Mouse (Mus musculus) T-cell, adult 66 days (primary cell): Measurements from ENCODE around the gene Inha. TPM values are rescaled to one million over a fixed set of nuclear protein-coding genes. Genes with fewer than 3 reads are reported as not detected.

Experiments
- total RNA-seq, 2 experiments: library from RNA; stranded (reverse); gene quantifications; 3 replicates in 1 of 2; 4 replicates in 1 of 2; pipeline ENCODE4 v1.2.4; 2023

Gene Inha
- total RNA-seq: under 1 TPM; 0.92 to 0.99 TPM

DNA sequence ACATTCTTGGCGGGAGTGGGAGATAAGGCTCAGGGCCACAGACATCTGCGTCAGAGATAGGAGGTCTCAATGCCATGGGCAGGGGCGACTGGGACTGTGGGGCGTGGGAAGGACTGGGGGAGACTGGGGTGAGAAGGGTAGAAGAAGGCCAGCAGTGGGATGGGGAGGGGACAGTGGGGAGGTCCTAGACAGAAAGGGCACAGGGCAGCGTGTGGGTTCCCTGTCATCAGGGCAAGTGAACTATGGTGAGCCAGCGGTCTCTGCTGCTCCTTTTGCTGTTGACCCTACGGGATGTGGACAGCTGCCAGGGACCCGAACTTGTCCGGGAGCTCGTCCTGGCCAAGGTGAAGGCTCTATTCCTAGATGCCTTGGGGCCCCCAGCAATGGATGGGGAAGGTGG lies at the start of gene Inha:
TSS of gene Inha (plus strand) at position 72 of the 400 bp plus-strand sequence.

DNA sequence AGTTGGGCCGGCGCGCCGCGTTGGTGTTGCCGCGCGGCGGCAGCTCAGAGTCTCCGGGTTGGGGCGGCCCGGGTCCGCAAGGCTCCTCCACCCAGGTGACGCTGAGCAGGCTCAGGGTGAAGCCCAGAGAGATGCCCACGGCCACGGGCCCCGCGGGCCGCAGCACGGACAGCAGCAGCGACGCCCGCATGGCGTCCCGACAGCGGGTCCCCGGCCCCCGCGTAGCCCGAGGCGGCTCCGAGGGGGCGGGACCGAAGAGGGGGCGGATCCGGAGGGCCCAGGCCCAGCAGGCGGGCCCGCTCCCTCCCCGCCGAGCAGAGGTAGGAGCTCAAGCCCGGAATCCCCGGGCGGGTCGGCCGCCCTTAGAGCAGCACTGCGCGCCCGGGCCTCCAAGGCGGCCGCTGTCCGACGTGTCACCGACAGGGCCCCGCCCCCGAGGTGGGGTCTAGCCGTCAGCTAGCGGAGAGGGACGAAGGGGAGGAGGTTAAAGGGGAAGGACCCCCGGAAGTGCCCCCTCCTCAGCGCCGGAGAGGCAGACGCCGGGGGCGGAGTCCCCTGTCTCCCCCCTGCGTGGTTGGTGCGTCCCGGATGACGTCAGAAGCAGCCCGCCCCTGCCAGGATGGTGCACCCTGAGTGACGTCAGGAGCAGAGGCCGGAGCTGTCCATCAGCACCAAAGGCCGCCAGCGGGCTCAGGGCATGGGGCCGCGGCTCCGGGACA lies 27.8 kb upstream of the Inha start, which contains the start of the genes Chpf and Tmem198:
TSS of gene Chpf (minus strand) at position 392 of the 719 bp plus-strand sequence.
TSS of gene Tmem198 (plus strand) at position 617 of the 719 bp plus-strand sequence.

DNA sequence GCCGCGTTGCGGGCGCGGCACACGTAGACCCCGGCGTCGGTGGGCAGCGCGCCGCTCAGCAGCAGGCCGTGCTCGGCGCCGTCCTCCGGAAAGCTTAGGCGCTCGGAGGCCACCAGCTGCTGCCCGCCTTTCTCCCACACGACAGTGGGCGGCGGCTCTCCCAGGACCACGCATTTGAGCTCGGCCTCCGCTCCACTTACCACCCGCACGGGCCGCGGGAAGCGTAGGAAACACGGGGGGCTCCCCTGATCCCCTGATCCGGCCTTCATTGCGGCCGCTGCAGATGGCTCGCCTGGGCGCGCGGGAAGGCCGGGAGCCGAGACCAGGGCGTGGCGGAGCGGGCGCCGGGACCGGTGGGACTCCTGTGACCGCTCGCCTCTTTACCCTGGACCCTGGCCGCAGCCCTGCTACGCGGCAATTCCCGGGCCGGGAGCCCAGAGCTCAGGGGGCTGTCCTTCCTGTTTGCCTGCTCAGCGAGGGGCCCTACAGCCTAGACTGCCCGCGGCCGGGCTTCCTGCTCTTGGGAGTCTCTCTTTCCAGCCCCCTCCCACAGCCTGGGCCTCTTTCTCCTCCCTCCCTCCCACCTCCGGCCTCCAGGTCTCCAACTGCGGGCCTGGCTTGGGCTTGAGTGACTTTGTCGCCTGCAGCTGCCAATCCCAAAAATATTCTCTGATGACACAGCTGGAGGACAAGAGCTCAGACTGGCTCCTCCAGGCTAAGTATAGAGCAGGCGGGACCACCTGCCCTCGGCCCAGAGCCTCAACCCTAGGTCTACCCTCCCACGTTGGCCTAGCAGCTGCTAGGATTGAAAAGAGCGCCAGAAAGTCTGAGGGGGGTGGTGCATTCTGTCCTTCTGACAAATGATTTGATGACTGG lies 683 bp upstream of the Inha start, which contains the start of gene Obsl1:
TSS of gene Obsl1 (minus strand) at position 497 of the 876 bp plus-strand sequence.

DNA sequence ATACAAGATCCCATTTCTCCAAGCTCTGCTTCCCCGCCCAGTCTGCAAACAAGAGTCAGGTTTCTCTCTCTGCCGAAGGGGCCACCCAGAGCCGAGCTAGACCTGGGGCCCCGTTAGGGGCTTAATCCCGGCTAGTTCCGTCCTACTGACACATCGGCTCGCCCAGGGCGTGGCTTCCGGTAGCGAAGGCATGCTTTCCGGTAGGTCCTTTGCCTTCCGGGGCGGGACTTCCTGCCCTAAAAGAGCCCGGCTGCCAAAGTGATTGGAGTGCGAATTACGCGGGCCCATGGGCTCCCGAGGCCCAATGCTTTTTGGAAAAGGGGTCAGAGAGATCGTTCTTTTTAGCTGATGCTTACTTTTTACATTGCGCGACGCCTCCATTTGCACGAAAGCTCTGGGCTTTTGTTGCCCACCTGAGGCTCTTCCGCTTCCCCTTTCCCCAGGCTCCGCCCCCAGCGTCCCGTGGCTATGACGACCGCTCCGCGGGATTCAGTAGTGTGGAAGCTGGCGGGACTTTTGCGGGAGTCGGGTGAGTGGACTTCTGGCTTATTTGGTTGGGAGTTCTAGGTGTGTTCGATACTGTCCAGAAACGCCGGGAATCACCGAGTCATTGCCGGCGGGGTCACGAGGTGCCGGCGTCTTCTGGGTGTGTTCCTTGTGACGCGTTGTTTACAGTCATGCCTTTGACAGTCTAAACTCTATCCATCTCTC lies 14.6 kb downstream of the Inha start, which contains the start of gene Stk11ip:
TSS of gene Stk11ip (plus strand) at position 209 of the 711 bp plus-strand sequence.

DNA sequence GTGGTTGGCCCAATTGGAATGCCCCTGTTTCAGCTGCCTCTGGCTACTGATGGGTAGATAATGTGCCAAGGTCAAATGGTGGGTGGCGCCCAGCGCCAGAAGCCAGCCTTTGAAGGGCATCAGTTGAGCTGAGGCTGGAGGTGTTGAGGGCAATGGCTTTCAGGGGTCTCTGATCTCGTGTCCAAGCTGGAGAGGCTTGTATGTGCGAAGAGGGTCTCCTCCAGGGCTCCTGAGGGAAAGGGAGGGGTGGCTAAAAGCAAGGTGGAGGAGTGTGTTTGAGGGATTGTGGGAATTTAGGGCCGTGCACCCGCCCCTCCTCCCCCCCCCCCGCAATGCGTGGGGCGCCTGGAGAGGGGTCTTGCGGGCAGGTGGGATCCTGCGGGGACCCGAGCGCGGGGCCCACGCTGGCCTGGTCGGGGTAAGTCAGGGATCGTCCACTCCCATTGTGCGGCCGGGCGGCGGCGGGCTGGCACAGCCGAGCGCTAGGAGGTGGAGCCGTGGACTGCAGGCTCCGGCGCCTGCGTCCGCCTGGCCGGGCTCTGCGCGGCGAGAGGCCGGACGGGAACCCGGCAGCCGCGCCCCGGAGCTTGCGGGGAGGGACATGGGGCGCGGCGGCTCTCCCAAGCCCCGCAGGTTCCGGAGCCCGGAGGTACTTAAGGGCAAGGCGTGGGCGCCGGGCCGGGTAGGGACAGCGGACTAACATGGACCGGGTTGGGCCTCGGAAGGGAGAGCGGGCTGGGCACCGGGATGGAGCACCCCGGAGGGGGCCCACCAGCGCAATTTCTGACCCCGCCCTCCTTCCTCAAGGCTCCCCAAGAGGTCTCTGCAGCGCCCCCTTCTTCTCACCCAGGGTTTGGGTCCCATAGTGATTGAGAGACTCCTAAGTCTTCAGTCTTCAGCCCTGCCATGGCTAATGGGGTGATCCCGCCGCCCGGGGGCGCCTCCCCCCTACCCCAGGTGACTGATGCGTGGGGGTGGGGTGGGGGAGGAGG lies 39.4 kb downstream of the Inha start, which contains the start of gene Slc4a3:
TSS of gene Slc4a3 (plus strand) at position 302 of the 992 bp plus-strand sequence.

Other genes starting within 250 kb of the Inha start
- gene Ptprn, start 242.6 kb upstream of the Inha start, total RNA-seq: under 1 TPM; 0.27 to 0.55 TPM
- not detected for gene Resp18, start 228.7 kb upstream of the Inha start, total RNA-seq
- gene Dnpep, start 189.1 kb upstream of the Inha start, total RNA-seq: 10 to 100 TPM; 47.0 to 47.1 TPM
- gene Des, start 146.7 kb upstream of the Inha start, total RNA-seq: not detected
- gene Speg, start 131.8 kb upstream of the Inha start, total RNA-seq: 1 to 10 TPM in 1 of 2 experiments, under 1 TPM in 1; 0.56 to 2.0 TPM
- 10 to 100 TPM; 62.9 to 66.8 TPM for gene Gmppa, start 71.1 kb upstream of the Inha start, total RNA-seq
- not detected for gene Asic4, start 56.6 kb upstream of the Inha start, total RNA-seq
- gene Chpf, start 27.8 kb upstream of the Inha start, total RNA-seq: 10 to 100 TPM; 25.7 to 29.2 TPM
- gene Tmem198, start 27.5 kb upstream of the Inha start, total RNA-seq: 1 to 10 TPM; 3.6 to 3.7 TPM
- 1 to 10 TPM; 2.2 to 2.9 TPM for gene Obsl1, start 625 bp upstream of the Inha start, total RNA-seq
- gene Stk11ip, start 14.5 kb downstream of the Inha start, total RNA-seq: 10 to 100 TPM; 51.3 to 62.9 TPM
- not detected for gene Slc4a3, start 39.2 kb downstream of the Inha start, total RNA-seq